Mouse (Mus musculus): ENCODE data around the gene Tiam1.

DNA sequence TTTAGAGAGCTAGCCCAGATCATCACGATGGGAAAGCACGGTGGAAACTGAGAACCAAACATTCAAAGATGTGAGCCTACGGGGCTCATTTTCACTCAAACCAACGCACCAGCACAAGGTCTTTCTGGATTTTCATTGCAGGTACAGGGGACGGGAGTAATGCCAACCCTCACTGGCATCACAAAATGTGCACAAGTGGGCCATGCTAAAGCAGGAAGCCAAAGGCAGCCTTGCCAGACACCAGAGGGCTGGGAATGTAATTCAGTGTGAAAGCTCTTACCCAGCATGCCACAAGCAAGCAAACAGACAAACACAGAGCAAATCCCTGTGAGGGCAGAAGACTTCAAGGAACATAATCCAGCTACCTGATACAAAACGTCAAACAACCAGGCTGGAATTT is 320.7 kb downstream of the Tiam1 start:
- no peak for TF ChIP-seq POLR2A (IDR thresholded peaks at IDR 0.05; ENCODE audit: control insufficient read depth, extremely low read depth, insufficient read depth, low read length, poor library complexity)
- no peak for TF ChIP-seq CTCF (IDR thresholded peaks at IDR 0.05; ENCODE audit: borderline replicate concordance, control insufficient read depth, extremely low read depth, insufficient read depth, low read length, poor library complexity)
